Mouse (Mus musculus) left cerebral cortex, postnatal 10 days (tissue): ENCODE results near the gene Farp1. TPM values are rescaled to one million over a fixed set of nuclear protein-coding genes. Genes with fewer than 3 reads are reported as not detected.
A peak's percentile ranks its signal among the peaks of the same experiment; 100 is the strongest.

Experiments used
- DNase-seq, 2 experiments: peaks; one replicate each; pipeline ENCODE4 v3.0.0; 2021 to 2022; ENCODE audit warnings: low spot score in 2 of 2, mixed read lengths in 1 of 2; ENCODE audit errors: extremely low spot score in 1 of 2
- intact Hi-C: fragments of 180-260 bp; cut with DNase I; formaldehyde crosslinking; loops from one replicate; pipeline ENCODE4 v1.15.1; 2025
- total RNA-seq, 2 experiments: library from RNA; stranded (reverse); gene quantifications; 2 replicates each; pipeline ENCODE4 v1.2.3; 2021

Farp1 gene
- total RNA-seq, 2 experiments from 2014 or later, result 151 to 152 TPM

DNA sequence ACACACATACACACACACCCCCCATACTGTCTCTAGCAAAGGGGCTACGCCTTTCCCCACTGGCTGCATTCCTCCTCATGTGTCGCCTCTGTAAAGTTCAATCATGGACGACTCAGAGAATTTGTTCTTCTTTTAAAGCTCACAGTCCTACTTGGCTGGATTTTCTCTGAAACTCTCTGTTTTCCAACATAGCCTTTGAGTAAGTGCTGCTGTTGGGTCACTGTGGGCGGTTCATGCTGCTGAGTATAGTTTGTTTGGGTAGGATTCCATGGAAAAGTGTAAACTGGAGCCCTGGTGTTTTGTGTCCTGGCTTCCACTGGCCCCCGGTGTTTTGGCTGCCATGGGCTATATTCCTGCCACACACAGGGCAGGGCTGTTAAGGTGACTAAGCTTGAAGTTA, 157.4 kb downstream of the Farp1 start:
- intact Hi-C loops, result loop anchor here (5.0 kb wide), 1 partner anchor 80 kb away; no protein-coding TSS in a partner anchor
- DNase-seq, result no peak

DNA sequence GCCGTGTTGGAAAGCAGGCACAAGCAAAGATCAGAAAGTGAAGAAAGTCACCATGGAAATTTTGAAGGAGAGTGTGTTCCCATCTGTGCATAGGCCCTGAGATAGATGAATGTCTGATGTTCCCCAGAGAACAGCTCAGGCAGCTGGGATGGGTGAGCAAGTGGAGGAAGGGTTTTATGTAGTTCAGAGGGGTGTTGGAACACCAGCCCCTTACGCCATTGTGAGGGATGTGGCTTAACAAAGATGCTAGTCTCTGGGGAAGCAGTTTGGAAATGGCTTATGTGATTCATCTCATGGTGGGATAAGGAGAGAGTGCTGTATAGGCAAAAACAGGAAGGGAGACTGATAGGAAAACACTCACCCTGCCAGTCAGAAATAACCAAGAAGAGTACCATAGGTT, 159.0 kb downstream of the Farp1 start:
- DNase-seq, result no peak
- intact Hi-C loops, result loop anchor here (5.0 kb wide), 1 partner anchor 82 kb away; no protein-coding TSS in a partner anchor

DNA sequence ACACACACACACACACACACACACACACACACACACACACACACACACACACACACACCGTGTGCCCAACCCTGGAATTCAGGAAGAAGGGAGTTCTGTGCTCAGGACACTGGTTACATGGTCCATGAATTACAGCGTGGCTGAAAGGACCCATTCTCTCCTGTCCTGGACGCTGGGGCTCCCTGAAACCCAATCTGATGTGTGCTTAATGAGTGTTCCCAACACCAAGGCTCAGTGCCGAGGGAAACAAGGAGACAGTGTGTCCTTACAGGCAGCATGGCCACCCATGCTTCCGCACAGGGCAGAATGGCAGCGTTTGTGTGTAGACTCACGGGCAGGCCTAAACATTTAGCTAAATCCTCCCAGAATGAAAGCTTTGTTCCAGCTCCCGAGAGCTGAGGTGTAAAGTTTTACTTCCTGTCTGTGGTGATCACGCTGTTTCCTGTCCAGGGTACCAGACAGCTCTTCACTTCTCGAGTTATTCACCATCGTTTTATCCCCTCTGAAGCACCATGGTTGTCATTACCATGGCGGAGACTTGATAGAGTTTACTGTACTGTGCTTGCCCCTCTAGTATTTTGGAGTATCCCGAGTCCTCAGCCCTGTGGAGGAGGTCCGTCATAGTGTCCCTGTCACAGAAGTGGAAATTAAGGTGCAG, 164.0 kb downstream of the Farp1 start:
- intact Hi-C loops, result no loop called here
- DNase-seq, result peak; percentile 53 to 54

DNA sequence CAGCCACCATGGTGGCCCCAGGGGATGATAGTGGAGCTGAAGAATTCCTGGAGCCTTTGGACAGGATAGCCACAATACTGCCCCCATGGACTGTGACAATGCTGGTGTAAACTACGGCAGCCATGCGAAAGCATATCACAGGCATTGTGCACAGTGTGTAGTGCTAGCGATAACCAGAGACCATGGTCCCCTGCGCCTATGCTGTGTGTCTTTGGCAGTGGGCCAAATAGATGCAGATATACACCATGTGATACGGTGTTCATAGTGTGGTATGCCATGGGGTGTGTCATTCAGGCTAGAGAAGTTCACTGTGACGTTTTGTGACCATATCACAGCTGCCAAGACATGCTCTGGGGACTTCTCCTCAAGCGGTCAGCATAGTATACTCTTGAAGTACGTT, 164.8 kb downstream of the Farp1 start:
- intact Hi-C loops, result no loop called here

DNA sequence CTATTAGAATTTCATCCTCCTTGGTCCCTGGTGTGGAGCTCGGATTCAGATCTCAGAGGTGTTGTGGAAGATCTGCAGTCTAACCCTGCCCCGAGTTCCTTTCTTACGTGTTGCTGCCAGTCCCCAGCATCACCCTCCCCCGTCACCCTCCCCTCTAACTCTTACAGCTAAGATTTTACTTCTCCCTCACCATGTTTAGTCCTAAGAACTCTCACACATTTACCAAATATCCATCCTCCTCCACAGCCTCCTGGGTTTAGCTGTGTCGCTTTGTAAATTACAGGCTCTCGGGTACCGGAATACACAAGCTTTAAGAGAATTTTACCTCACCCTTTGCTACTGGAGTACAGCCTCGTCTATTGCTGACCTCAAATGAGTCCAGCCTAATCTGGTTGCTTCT, 165.4 kb downstream of the Farp1 start:
- intact Hi-C loops, result no loop called here
- DNase-seq, result no peak

More for the DNA sequence above, 164.8 kb downstream of the Farp1 start:
- no peak for DNase-seq

DNA sequence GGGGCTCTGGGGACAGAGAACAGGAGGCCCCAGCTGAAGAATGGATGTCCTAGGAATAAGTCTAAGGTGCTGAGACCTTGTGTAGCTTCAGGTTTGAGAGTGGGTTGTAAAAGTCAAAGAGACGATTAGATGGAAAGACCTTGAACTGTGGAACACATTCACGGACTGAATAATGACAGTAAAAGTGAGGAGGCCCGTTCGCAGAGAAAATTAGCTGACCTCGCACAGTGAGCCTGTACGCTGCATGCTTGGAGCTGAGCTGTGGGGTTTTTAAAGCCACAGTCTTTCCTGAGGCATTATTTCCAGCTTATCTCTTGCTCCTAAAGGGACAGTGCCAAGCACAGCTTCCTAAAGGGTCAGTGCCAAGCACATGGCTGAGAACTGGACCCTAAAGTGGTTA, 166.2 kb downstream of the Farp1 start:
- no peak for DNase-seq
- intact Hi-C loops, result no loop called here

DNA sequence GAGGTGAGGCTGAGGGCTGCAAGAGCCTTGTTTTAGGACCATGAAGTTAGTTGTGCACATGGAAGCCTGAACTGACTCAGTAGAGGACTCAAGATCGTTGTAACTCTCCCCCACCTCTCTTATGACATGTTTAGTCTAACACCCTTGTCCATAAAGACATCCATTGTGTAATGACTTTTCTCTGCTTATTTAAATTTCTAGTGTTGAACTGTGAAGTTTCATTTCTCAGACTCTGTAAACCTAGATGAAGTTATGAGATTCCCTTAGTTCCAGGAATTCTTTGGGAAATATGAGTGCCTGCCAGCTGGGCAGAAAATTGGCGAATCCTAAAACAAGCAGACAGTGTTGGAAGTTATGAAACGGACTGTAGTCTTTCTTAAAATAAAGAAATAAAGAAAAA, 170.5 kb downstream of the Farp1 start:
- intact Hi-C loops, result no loop called here
- DNase-seq, result no peak

DNA sequence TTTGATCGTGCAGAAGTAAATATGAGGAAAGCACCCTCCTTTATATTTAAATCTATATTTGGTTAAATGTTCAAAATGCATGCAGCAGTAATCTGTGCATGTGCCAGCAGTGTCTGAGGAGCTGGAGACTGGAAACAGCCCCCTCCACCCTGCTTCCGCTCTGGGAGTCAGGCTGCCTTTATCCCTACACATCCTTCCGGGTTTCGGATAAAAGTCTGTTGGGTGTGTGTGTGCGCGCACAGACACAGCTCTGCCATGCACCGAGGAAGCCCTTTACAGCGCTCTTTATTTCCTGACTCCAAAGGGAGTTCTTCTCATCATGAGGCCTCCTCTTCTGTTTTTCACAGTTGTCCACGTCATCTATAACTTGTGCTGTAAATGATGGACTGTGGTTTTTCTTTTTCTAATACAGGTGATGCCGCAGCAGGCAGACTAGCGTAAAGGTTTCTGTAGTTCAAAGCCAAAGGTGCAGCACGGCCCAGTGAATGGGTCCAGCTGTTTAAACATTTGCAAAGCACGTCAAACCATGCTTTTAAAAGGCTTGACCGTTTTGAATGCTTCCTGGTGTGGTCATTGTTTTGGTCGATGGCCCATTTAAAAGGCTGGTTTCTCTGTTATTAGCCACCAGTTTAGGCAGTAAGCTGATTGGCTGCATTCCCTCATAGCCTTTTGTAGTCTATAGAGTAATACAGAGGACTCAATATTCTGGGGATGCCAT, 172.6 kb downstream of the Farp1 start:
- intact Hi-C loops, result no loop called here
- peak in 1 of 2 experiments; percentile 49 for DNase-seq

DNA sequence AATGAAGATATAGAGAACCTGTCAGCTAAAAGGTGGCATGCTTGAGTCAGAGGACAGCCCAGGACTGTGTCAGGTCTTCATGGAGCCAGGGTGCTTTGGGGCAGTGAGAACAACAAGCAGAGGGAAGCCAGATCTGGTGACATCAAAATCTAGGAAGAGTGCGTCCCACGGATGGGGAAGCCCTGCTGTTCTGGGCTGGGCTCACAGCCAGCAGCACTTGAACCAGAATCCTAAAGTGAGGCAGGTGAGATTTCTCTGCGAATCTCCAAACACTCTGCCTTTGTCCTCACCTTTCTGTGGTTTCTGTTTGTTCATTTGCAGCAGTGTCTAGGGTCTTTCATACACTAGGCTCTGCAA, 173.1 kb downstream of the Farp1 start:
- intact Hi-C loops, result no loop called here
- no peak for DNase-seq

DNA sequence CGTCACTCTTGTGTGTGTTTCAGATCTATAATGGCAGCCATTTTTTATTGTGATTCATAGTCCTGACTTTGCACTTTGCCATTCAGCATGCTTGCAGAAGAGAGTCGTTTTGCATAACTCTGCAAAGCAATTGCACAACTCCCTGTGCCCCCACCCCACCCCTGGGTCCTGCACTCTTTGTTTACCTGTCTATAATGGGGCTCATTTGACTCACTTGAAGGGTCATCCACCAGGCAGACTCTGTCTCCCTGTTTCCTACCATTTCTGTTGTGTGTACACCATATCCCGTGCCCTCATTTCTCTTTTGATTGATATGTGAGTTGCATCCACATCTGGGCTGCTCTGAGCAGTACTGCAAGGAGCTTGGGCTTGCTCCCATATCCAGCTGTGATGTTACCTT, 175.3 kb downstream of the Farp1 start:
- intact Hi-C loops, result loop anchor here (10.0 kb wide), 1 partner anchor 376 kb away; no protein-coding TSS in a partner anchor
- no peak for DNase-seq

DNA sequence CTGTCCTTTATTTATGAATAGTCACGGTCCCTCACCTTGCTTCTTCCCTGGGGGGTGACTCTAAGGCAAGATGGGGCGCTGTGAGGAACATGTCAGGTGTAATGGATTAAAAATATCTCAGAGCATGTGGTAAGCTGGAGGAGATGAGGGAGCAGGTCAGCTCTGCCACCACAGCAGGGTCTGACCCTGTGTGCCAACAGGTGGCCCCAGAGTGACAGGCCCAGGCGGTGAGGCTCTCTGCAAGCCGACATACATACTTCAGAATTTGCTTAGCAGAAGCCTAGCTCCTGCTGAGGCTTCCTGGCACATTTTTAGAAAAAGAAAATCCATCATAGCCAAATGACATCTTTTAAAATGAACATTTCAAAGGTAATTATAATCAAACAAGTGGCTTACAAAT, 178.7 kb downstream of the Farp1 start:
- no peak for DNase-seq
- intact Hi-C loops, result loop anchor here (10.0 kb wide), 1 partner anchor 379 kb away; no protein-coding TSS in a partner anchor

DNA sequence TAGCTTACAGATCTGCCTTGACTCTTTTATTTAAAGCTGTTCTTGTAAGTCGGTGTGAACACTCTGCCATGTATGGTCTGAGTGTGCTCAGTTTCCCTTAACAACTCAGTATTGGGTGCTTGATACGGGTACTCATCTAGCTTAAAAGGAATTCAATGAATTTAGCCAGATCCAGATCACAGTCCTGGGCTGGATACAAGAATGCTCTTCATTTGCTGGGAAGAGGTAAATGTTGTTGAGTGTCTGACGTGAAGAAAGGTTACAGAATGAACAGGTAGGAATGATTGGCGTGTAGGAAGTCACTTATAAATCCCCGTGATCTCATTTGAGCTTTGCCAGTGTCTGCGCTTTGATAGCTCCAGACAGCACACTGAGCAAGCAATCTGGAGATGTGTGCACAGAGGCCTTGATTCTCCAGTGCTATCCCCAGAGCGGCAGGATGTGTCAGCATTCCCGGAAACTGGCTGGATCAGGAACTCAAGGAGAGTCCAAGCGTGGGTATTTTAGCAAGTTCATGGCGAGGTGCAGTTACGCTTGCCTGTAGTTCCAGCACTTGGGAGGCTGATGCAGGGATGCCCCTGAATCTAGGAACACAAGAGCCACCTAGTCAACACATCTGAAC, 179.7 kb downstream of the Farp1 start:
- no peak for DNase-seq
- intact Hi-C loops, result loop anchor here (10.0 kb wide), 1 partner anchor 380 kb away; no protein-coding TSS in a partner anchor

DNA sequence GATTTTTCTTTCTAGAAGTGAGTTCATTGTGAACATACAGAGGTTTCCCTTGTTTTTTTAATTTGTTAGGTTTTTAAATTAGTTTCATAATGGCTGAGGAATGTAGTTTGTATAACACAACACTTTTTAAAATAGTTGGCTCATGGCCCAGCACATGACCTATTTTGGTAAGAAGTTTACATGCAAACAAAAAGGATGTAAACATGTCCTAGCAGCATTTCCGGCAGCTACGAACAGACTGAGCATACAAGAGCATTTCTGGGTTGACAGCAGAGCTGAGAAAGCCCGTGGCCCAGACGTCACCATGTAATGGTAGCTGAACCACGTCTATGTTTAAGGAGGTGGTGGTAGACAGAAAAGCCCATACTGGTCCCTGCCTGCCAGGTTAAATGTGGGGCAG, 180.8 kb downstream of the Farp1 start:
- DNase-seq, result no peak
- intact Hi-C loops, result loop anchor here (10.0 kb wide), 1 partner anchor 381 kb away; no protein-coding TSS in a partner anchor

DNA sequence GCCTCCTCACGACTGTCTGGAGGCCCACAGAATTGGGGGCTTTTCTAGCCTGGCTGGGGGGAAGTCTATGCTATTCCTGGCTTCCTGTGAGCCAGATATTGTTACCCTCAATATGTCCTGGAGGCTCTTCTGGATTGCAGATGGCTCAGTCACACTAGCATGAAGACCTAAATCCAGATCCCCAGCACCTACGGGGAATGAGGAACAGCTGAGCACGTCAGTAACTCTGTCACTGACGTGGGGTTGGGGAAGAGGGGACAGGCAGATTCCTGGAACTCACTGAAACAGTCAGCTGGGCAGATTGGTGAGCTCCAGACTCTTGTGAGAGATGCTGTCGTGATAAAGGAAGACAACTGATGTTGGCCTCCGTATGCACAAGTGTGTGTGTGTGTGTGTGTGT, 181.7 kb downstream of the Farp1 start:
- no peak for DNase-seq
- intact Hi-C loops, result loop anchor here (10.0 kb wide), 1 partner anchor 382 kb away; no protein-coding TSS in a partner anchor

DNA sequence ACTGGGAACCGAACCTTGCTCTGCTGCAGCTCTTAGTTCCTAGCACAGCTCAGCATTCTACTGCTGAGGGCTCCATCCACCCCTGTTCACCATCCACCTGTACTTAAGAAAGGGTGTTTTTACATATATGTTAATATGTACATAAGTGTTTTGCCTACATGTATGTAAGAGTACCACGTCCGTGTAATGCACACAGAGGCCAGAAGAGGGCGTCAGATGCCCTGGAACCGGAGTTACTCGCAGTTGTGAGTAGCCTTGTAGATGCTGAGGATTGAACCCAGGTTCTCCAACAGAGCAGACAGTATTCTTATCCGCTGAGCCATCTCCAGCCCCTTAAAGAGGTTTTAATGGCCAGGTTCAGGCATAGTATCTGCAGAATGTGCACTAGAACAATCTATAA, 183.6 kb downstream of the Farp1 start:
- intact Hi-C loops, result loop anchor here (10.0 kb wide), 1 partner anchor 384 kb away; no protein-coding TSS in a partner anchor
- no peak for DNase-seq

DNA sequence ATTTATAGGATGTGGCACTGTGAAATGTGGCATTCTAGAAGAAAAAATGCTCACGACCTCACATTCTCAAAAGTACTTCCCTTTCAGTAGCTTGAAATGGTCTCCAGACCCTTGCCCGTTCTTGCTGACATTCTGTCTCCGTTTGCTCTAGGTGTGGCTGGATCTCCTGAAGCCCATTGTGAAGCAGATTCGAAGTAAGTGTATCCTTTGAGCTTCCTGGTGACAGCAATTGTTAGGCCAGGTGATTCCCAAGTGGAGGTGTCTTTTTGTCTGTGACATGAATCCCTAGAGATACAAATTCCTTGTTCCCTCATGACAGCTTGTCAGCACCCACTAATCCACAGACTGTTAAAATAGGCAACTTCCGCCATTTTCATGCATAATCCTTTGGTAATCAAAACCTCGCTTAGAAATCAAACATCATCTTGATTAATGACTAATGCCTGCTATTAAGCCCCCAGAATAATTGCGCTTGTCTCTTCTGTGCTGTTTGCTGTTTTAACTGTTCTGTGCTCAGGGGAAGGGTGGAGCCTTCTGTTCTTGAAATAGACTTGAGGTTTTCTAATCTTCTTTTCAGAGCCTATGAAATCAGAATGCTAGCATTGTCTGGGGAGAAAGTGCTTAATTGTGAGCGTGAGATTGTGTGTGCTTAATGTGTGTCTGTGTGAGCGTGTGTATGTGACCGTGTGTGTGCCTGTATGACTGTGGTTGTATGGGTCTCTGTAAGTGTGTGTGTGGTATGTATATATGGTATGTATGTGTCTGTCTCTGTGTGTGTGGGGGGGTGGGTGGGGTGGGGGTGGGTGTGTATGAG, 184.4 kb downstream of the Farp1 start:
- no peak for DNase-seq
- intact Hi-C loops, result loop anchor here (5.0 to 10.0 kb wide), 2 partner anchors 182 to 385 kb away; partner anchors contain the start of gene Farp1

DNA sequence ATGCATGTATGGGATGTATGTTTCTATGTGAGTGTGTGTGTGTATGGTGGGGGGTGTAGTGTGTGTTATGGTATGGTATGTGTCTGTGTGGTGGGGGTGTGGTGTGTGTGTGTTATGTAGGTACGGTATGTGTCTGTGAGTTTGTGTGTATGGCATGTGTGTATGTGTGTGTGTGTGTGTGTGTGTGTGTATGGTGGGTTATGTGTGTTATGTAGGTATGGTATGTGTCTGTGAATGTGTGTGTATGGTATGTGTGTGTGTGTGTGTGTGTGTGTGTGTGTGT, 185.0 kb downstream of the Farp1 start:
- DNase-seq, result no peak
- intact Hi-C loops, result loop anchor here (5.0 kb wide), 1 partner anchor 183 kb away; the partner anchor contains the start of gene Farp1

DNA sequence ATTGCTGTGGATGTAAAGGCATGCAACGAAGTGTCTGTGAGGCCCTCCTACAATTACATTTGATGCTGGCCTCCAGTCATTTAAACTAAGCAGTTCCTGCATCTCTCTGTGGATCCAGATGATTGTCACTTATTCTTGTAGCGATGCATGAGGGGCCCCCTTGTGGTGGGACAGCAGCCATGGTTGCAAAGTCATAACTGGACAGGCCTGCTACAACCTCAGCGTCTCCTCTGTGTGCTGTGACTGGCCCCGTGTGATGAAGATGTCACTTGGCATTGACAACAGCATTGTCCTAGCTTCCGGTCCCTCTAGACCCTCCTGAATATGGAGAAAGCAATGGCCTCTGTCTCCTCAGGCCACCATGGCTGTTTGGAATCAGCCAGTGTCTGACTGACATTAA, 185.7 kb downstream of the Farp1 start:
- peak; percentile 29 to 70 for DNase-seq
- intact Hi-C loops, result loop anchor here (5.0 kb wide), 1 partner anchor 183 kb away; the partner anchor contains the start of gene Farp1

DNA sequence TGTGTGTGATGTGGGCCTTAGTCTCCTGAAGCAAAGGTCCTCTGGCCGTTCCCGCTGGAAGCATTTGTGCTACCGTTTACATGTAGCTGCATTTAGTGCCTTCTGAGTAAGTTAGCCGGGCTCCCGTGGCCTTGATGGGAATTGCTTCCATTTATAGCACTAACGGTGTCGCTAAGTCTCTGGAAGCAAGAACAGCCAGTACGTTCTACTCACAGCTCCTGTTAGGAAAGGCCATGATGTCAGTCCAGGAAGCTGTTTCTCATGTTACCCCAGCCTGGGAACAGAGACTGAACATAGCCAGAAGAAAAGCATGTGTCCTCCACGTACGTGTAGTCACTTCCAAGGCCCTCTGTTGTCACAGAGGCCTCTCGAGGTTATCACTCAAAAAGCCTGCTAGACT, 190.8 kb downstream of the Farp1 start:
- DNase-seq, result no peak
- intact Hi-C loops, result no loop called here
